Mouse (Mus musculus) heart, embryonic 15.5 days (tissue): ENCODE data around the gene Tlr9. TPM values are rescaled to one million over a fixed set of nuclear protein-coding genes. Genes with fewer than 3 reads are reported as not detected.

Experiments
- ATAC-seq: fragments of 200-750 bp; cut with Nextera tagmentation; replicated peaks from 2 replicates; pipeline ENCODE4 v1.8.0; 2017; ENCODE audit warnings: low read depth, moderate TSS enrichment; ENCODE audit not compliant: insufficient number of reproducible peaks, insufficient read depth, low FRiP score
- H3K27ac ChIP-seq: fragments of 300-500 bp; sonication (generic); 2 replicates; pipeline ENCODE4 v1.5.1; 2015; ENCODE audit warnings: mild to moderate bottlenecking, inconsistent platforms
- H3K27me3 ChIP-seq: fragments of 300-500 bp; sonication (generic); 2 replicates; pipeline ENCODE4 v1.6.1; 2015; ENCODE audit warnings: inconsistent platforms
- H3K36me3 ChIP-seq: fragments of 300-500 bp; sonication (generic); 2 replicates; pipeline ENCODE4 v1.6.1; 2015; ENCODE audit warnings: mild to moderate bottlenecking, inconsistent platforms
- H3K4me1 ChIP-seq: fragments of 300-500 bp; sonication (generic); replicated peaks from 2 replicates; pipeline ENCODE4 v1.6.1; 2015; ENCODE audit warnings: inconsistent platforms
- H3K4me2 ChIP-seq: fragments of 300-500 bp; sonication (generic); 2 replicates; pipeline ENCODE4 v1.6.1; 2015; ENCODE audit warnings: inconsistent platforms, mild to moderate bottlenecking, moderate library complexity
- H3K4me3 ChIP-seq: fragments of 300-500 bp; sonication (generic); 2 replicates; pipeline ENCODE4 v1.5.1; 2015; ENCODE audit warnings: mild to moderate bottlenecking, inconsistent platforms
- H3K9ac ChIP-seq: fragments of 300-500 bp; sonication (generic); 2 replicates; pipeline ENCODE4 v1.6.1; 2015; ENCODE audit warnings: mild to moderate bottlenecking, inconsistent platforms
- H3K9me3 ChIP-seq: fragments of 300-500 bp; sonication (generic); replicated peaks from 2 replicates; pipeline ENCODE4 v1.6.1; 2016; ENCODE audit warnings: inconsistent platforms
- whole genome bisulfite sequencing: fragments of 180-500 bp; shearing (Covaris S2); methylation state at CpG from one replicate; pipeline ENCODE4 v1.1.7; 2015; ENCODE audit warnings: mixed read lengths; 5-methylcytosine and 5-hydroxymethylcytosine counted together
- microRNA counts: library from miRNA; unstranded; fragments of <30 nt; microRNA quantifications from one replicate; lab custom pipeline; 2016
- microRNA-seq: library from miRNA; unstranded; fragments of <30 nt; microRNA quantifications from one replicate; pipeline ENCODE4, GENCODE M21; 2016
- polyA plus RNA-seq: library from polyadenylated mRNA; unstranded; fragments of >200 nt; fragmentation: Nextera tagmentation; extraction: Ambion mirVana; gene quantifications from 2 replicates; pipeline ENCODE4 v1.2.1, GENCODE M21; 2015

Tlr9 gene
- polyA plus RNA-seq, 1 experiment from 2014 or later, result 0.04 TPM

GRCm38 (mm10) chr9:106272288-106272687 lies 49.9 kb downstream of the Tlr9 start:
- no peak for ATAC-seq
- Histone ChIP-seq H3K4me2 (no peak overlapping the region), H3K4me3 (no peak overlapping the region), H3K4me1 (peaks cover 12% of the 10 kb centered on the region; the same call in 1 of the 2 replicates), H3K27ac (no peak overlapping the region), H3K36me3 (no peaks in the 10 kb centered on the region), H3K9me3 (no peaks in the 10 kb centered on the region), H3K9ac (no peak overlapping the region), H3K27me3 (no peaks in the 10 kb centered on the region)
- 93% methylated on average over 1 of the region's 1 CpGs for WGBS

GRCm38 (mm10) chr9:106273276-106273675 lies 50.9 kb downstream of the Tlr9 start:
- Histone ChIP-seq H3K4me1 (peaks cover 11% of the 10 kb centered on the region; the same call in 1 of the 2 replicates), H3K4me2 (no peak overlapping the region), H3K27me3 (no peaks in the 10 kb centered on the region), H3K27ac (no peak overlapping the region), H3K4me3 (no peak overlapping the region), H3K9ac (no peak overlapping the region), H3K36me3 (no peaks in the 10 kb centered on the region), H3K9me3 (no peaks in the 10 kb centered on the region)
- no peak for ATAC-seq
- WGBS, result 84% methylated on average over 12 of the region's 12 CpGs

- H3K27me3 ChIP-seq, result no peaks in the 10 kb centered on the region
Measured at GRCm38 (mm10) chr9:106273791-106274190, 51.4 kb downstream of the Tlr9 start.

GRCm38 (mm10) chr9:106274652-106275180 lies 52.3 kb downstream of the Tlr9 start:
- 0 out of 2 replicates have a peak, but pooled peaks have one; percentile 27 for ATAC-seq
- 69% methylated on average over 8 of the region's 8 CpGs for WGBS
- H3K4me3 ChIP-seq, result no peak overlapping the region
- H3K9ac ChIP-seq, result no peak overlapping the region
- H3K27ac ChIP-seq, result no peak overlapping the region
- H3K36me3 ChIP-seq, result no peaks in the 10 kb centered on the region
- no peak overlapping the region for H3K4me2 ChIP-seq
- no peaks in the 10 kb centered on the region for H3K9me3 ChIP-seq
- 0 out of 2 replicates have a peak, but pooled peaks cover 4% of the 10 kb centered on the region for H3K4me1 ChIP-seq
- no peaks in the 10 kb centered on the region for H3K27me3 ChIP-seq

More at GRCm38 (mm10) chr9:106273791-106274190, 51.4 kb downstream of the Tlr9 start:
- no peak for ATAC-seq
- no peak overlapping the region for H3K27ac ChIP-seq
- H3K9ac ChIP-seq, result no peak overlapping the region
- WGBS, result 48% methylated on average over 4 of the region's 4 CpGs
- peaks cover 7% of the 10 kb centered on the region; the same call in 1 of the 2 replicates for H3K4me1 ChIP-seq
- H3K4me3 ChIP-seq, result no peak overlapping the region
- H3K36me3 ChIP-seq, result no peaks in the 10 kb centered on the region
- H3K4me2 ChIP-seq, result no peak overlapping the region
- H3K9me3 ChIP-seq, result no peaks in the 10 kb centered on the region

GRCm38 (mm10) chr9:106275806-106276205 lies 53.4 kb downstream of the Tlr9 start:
- Histone ChIP-seq H3K27me3 (no peaks in the 10 kb centered on the region), H3K4me2 (no peak overlapping the region), H3K9me3 (no peaks in the 10 kb centered on the region), H3K27ac (no peak overlapping the region), H3K9ac (no peak overlapping the region), H3K4me1 (peaks cover 4% of the 10 kb centered on the region; the same call in 1 of the 2 replicates), H3K4me3 (no peak overlapping the region), H3K36me3 (no peaks in the 10 kb centered on the region)
- WGBS, result 67% methylated on average over 1 of the region's 1 CpGs
- no peak for ATAC-seq

MicroRNA genes within 50 kb of the gene (microRNA counts, 519-probe panel; counts per million panel counts)
- microRNA mmu-let-7g (lab: Ali Mortazavi, UCI), result 4,734 counts per million, percentile 98 among the panel's probes with 10 or more counts

Small RNA genes within 50 kb of the gene (microRNA-seq; reads per million reads assigned to microRNA genes)
- gene Mirlet7g, result 69,071 reads per million, percentile 99 among the genes with 10 or more reads in this experiment

Other genes starting within 250 kb of the Tlr9 start
- 0.10 and 0.43 TPM in 2 replicates for gene Col6a4, start 125.8 kb upstream of the Tlr9 start, polyA plus RNA-seq
- 0.74 and 1.1 TPM in 2 replicates for gene Glyctk, start 64.5 kb upstream of the Tlr9 start, polyA plus RNA-seq
- 16.7 and 19.7 TPM in 2 replicates for gene Wdr82, start 51.7 kb upstream of the Tlr9 start, polyA plus RNA-seq
- gene Ppm1m, start 22.9 kb upstream of the Tlr9 start, polyA plus RNA-seq, result 23.1 and 33.6 TPM in 2 replicates
- gene Twf2, start 19.5 kb upstream of the Tlr9 start, polyA plus RNA-seq, result 46.7 and 52.9 TPM in 2 replicates
- 168 and 187 TPM in 2 replicates for gene Alas1, start 26.1 kb downstream of the Tlr9 start, polyA plus RNA-seq
- gene Poc1a, start 58.5 kb downstream of the Tlr9 start, polyA plus RNA-seq, result 23.7 and 26.8 TPM in 2 replicates
- 8.9 and 13.8 TPM in 2 replicates for gene Dusp7, start 146.0 kb downstream of the Tlr9 start, polyA plus RNA-seq
- gene Rpl29, start 206.9 kb downstream of the Tlr9 start, polyA plus RNA-seq, result 532 and 533 TPM in 2 replicates
- 25.1 and 28.6 TPM in 2 replicates for gene Acy1, start 215.7 kb downstream of the Tlr9 start, polyA plus RNA-seq
- gene Abhd14b, start 224.9 kb downstream of the Tlr9 start, polyA plus RNA-seq, result 7.0 and 11.0 TPM in 2 replicates
- gene Abhd14a, start 225.1 kb downstream of the Tlr9 start, polyA plus RNA-seq, result 50.5 and 54.2 TPM in 2 replicates
- 61.8 and 73.2 TPM in 2 replicates for gene Pcbp4, start 230.7 kb downstream of the Tlr9 start, polyA plus RNA-seq
- 0.10 and 0.14 TPM in 2 replicates for gene Gpr62, start 243.3 kb downstream of the Tlr9 start, polyA plus RNA-seq